Mouse (Mus musculus): ENCODE results near the gene Oscp1. TPM values are rescaled to one million over a fixed set of nuclear protein-coding genes. Genes with fewer than 3 reads are reported as not detected.

Gene Oscp1
- polyA plus RNA-seq, 1 experiment from 2014 or later: 13.6 TPM

DNA sequence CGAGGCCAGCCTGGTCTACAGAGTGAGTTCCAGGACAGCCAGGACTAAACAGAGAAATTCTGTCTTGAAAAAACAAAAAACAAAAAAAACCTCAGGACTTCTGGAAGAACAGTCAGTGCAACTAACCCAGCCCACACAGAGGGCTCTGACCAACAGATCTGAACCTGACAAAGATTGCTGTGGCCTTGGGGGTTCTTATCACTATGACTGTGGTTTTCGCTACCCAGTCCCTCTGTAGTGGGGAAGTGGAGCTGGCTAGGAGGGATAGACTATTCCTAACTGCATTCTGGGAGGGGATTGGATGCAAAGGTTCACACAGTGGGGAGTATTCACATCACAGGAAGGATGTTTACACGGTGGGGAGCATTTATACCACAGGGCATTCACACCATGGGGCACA is 29.3 kb upstream of the Oscp1 start:
- Histone ChIP-seq H3K4me1 (replicated peaks; ENCODE audit: insufficient read depth, low read length) (no peaks in the 10 kb centered on the region), H3K36me3 (ENCODE audit: insufficient read depth, low read length) (no peaks in the 10 kb centered on the region), H3K4me2 (ENCODE audit: low read length) (no peak overlapping the region), H3K4me3 (replicated peaks; ENCODE audit: low read depth, low read length) (no peak overlapping the region), H3K9me3 (replicated peaks; ENCODE audit: low read length) (no peaks in the 10 kb centered on the region), H3K27ac (no peak overlapping the region), H3K27me3 (ENCODE audit: insufficient read depth, low read length) (no peaks in the 10 kb centered on the region), H3K9ac (ENCODE audit: low read depth, low read length) (no peak overlapping the region)
- 58% methylated on average over 3 of the region's 3 CpGs for WGBS
- DNase-seq (ENCODE audit: low spot score) (no peak), ATAC-seq (replicated peaks; ENCODE audit: low FRiP score, low read depth) (no peak)
- no peak for TF ChIP-seq CTCF (IDR thresholded peaks at IDR 0.05; ENCODE audit: low read depth)

DNA sequence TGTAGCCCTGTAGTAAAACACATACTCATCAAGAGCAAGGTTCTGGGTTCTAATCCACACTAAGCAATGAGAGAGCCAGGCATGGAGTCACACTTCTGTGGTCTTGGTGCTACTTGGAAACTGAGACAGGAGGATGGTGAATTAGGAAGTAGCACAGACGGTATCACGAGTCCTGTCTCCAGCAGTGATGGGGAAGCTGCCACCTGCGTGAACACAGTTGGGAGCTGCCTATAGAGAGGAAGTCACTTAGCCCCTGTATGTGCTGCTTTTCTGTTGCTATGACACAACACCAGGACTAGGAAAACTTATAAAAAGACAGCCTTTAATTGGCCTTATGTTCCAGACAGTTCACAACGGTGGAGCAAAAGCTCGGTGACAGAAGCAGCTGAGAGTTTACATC is 27.7 kb upstream of the Oscp1 start:
- no peak for TF ChIP-seq CTCF (IDR thresholded peaks at IDR 0.05; ENCODE audit: low read depth)
- no peak for DNase-seq (ENCODE audit: low spot score)
- WGBS: 74% methylated on average over 5 of the region's 5 CpGs
- no peaks in the 10 kb centered on the region for H3K4me1 ChIP-seq (replicated peaks; ENCODE audit: insufficient read depth, low read length)
- no peaks in the 10 kb centered on the region for H3K27me3 ChIP-seq (ENCODE audit: insufficient read depth, low read length)
- no peak overlapping the region for H3K4me2 ChIP-seq (ENCODE audit: low read length)
- H3K9me3 ChIP-seq (replicated peaks; ENCODE audit: low read length): no peaks in the 10 kb centered on the region
- no peak overlapping the region for H3K27ac ChIP-seq
- H3K9ac ChIP-seq (ENCODE audit: low read depth, low read length): no peak overlapping the region
- no peaks in the 10 kb centered on the region for H3K36me3 ChIP-seq (ENCODE audit: insufficient read depth, low read length)
- H3K4me3 ChIP-seq (replicated peaks; ENCODE audit: low read depth, low read length): no peak overlapping the region
- no peak for ATAC-seq (replicated peaks; ENCODE audit: low FRiP score, low read depth)

DNA sequence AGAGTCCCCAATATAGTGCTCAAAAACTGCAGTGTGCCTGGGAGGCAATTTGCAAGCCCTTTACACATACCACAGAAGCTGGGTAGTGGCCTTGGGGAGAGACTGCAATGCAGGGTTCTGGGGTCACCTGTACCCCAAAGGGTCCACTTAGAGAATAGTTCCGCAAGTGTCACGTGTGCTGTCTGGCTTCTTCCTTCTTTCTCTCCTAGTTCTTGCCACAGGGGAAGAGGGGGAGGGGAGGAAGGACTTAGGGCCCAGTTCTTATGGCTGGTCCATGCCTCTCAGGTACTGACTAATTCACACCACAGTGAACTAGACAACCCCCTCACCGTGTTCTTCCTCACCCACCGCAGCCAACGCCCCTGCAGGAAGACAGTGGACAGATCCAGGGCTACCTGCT is 23.0 kb upstream of the Oscp1 start:
- Histone ChIP-seq H3K9me3 (replicated peaks; ENCODE audit: low read length) (no peaks in the 10 kb centered on the region), H3K4me2 (ENCODE audit: low read length) (no peak overlapping the region), H3K4me3 (replicated peaks; ENCODE audit: low read depth, low read length) (no peak overlapping the region), H3K9ac (ENCODE audit: low read depth, low read length) (no peak overlapping the region), H3K27ac (no peak overlapping the region), H3K36me3 (ENCODE audit: insufficient read depth, low read length) (no peaks in the 10 kb centered on the region), H3K4me1 (replicated peaks; ENCODE audit: insufficient read depth, low read length) (no peaks in the 10 kb centered on the region), H3K27me3 (ENCODE audit: insufficient read depth, low read length) (no peaks in the 10 kb centered on the region)
- TF ChIP-seq CTCF (IDR thresholded peaks at IDR 0.05; ENCODE audit: low read depth): no peak
- WGBS: 89% methylated on average over 5 of the region's 5 CpGs
- DNase-seq (ENCODE audit: low spot score): no peak
- ATAC-seq (replicated peaks; ENCODE audit: low FRiP score, low read depth): no peak

DNA sequence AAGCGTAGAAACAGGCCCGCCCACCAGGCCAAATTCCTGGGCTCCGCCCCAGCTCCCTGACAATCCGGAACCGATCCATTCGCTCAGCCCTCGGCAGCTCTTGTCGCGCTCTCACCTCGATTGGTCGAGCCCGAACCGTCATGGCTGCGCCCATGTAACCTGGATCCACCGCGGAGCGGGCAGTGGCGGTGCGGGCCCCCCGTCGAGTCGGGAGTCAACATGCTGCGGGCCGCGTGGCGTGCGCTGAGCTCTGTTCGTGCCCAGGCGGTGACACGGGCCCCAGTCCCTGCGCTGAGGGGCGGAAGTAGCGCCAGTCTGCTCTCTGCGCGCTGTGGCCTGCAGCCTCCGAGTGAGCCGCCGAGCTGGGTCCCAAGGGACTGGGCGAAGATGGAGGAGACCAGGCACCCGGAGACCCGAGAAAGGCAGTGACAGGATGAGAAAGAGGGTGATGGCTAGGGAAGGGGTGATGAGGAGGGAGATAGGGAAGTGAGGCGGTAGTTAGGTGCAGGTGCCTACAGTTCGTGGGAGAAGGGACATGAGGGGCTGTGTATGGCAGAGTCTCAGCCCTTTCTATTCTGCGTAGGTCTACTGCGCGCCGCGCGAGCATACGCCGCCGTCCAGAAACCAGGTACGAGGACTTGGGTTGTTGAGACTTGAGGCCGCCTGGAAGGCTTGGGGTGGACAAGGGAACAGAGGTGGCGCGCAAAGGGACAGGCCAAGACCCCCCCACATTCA is 11.3 kb upstream of the Oscp1 start, which contains the start of gene Mrps15:
Gene Mrps15 (plus strand): TSS at position 75 of the 735 bp plus-strand sequence.
- peak; percentile 93 for ATAC-seq (replicated peaks; ENCODE audit: low FRiP score, low read depth)
- 0 out of 2 replicates have a peak, but pooled peaks cover 9% of the 10 kb centered on the region for H3K4me1 ChIP-seq (replicated peaks; ENCODE audit: insufficient read depth, low read length)
- under 1% methylated on average over 56 of the region's 56 CpGs for WGBS

DNA sequence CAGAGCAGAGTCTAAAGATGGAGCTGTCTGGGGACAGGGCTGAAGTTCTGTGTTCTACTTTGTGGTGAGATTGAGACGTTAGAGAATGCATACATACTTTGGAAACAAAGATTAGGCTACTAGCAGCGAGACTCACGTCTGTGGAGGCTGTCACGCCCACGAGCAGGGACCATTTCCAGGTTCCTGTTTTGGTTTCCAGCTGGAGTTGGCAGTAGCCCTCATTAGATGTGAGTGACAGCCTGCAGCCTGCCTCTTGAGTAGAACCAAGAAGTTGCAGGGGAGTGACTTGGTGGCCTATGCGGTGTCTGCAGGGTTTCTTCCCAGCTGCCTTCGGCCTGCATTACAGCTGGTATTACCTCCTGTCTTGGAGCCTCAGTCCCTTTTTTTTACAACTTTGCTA is 6.7 kb upstream of the Oscp1 start:
- ATAC-seq (replicated peaks; ENCODE audit: low FRiP score, low read depth) (no peak), DNase-seq (ENCODE audit: low spot score) (no peak)
- no peak overlapping the region for H3K4me2 ChIP-seq (ENCODE audit: low read length)
- H3K4me1 ChIP-seq (replicated peaks; ENCODE audit: insufficient read depth, low read length): 0 out of 2 replicates have a peak, but pooled peaks cover 9% of the 10 kb centered on the region
- no peak overlapping the region for H3K4me3 ChIP-seq (replicated peaks; ENCODE audit: low read depth, low read length)
- TF ChIP-seq CTCF (IDR thresholded peaks at IDR 0.05; ENCODE audit: low read depth): no peak
- peaks cover 33% of the 10 kb centered on the region; the same call in 1 of the 2 replicates for H3K36me3 ChIP-seq (ENCODE audit: insufficient read depth, low read length)
- H3K9ac ChIP-seq (ENCODE audit: low read depth, low read length): no peak overlapping the region
- no peak overlapping the region for H3K27ac ChIP-seq
- no peaks in the 10 kb centered on the region for H3K9me3 ChIP-seq (replicated peaks; ENCODE audit: low read length)
- WGBS: 70% methylated on average over 7 of the region's 7 CpGs
- no peaks in the 10 kb centered on the region for H3K27me3 ChIP-seq (ENCODE audit: insufficient read depth, low read length)

More for the DNA sequence above, 11.3 kb upstream of the Oscp1 start, which contains the start of gene Mrps15:
- Histone ChIP-seq H3K36me3 (ENCODE audit: insufficient read depth, low read length) (peaks cover 13% of the 10 kb centered on the region; the same call in 1 of the 2 replicates), H3K9me3 (replicated peaks; ENCODE audit: low read length) (no peaks in the 10 kb centered on the region), H3K4me2 (ENCODE audit: low read length) (peak within 1 kb of the TSS; percentile 94), H3K4me3 (replicated peaks; ENCODE audit: low read depth, low read length) (peak within 1 kb of the TSS; percentile 97), H3K9ac (ENCODE audit: low read depth, low read length) (peak within 1 kb of the TSS; percentile 71), H3K27ac (peak within 1 kb of the TSS; percentile 72), H3K27me3 (ENCODE audit: insufficient read depth, low read length) (no peaks in the 10 kb centered on the region)
- TF ChIP-seq CTCF (IDR thresholded peaks at IDR 0.05; ENCODE audit: low read depth): no peak
- DNase-seq (ENCODE audit: low spot score): peak; percentile 96

DNA sequence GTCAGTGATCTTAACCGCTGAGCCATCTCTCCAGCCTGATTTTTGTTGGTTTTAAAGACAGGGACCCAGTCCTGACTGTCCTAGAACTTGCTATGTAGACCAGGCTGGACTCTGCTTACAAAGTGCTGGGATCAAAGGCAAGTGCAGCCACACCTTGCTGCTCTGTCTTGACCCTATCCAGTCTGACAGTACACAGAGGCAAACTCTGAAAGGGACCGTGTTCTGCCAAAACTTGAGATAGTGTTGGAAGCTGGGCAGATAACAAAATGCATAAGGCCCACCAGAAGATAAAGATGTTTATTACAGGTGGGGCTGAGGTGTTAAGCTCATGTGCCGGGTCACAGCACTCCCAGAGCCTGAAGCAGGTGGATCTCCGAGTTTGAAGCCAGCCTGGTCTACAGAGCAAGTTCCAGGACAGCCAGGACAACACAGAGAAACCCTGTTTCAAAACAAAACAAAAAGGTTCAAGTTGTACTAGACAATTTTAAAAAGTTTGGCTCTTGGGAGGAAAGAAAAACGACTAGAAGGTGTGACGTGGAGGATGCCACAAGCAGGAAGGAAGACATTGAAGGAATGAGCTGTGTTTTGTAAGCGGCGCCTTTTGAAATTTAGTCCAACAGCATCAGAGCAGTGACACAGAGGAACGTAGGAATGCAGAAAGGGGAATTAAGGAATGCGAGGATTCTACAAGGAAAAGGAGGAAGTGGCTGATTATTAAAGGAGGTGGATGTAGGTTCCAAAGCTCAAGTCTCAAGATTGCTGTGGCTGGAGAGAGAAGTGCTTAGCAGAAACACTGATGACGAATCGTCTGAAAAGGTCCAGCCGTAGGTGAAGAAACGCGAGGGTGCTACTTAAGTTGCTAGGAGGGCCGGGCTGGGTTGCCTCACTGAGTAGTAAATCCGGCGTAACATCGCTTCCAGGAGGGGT is 895 bp upstream of the Oscp1 start:
- no peak for TF ChIP-seq CTCF (IDR thresholded peaks at IDR 0.05; ENCODE audit: low read depth)
- 0 out of 2 replicates have a peak, but pooled peaks cover 21% of the 10 kb centered on the region for H3K36me3 ChIP-seq (ENCODE audit: insufficient read depth, low read length)
- H3K9ac ChIP-seq (ENCODE audit: low read depth, low read length): peak overlapping the region; percentile 57
- H3K27me3 ChIP-seq (ENCODE audit: insufficient read depth, low read length): no peaks in the 10 kb centered on the region
- H3K4me2 ChIP-seq (ENCODE audit: low read length): peak overlapping the region; percentile 87
- H3K4me3 ChIP-seq (replicated peaks; ENCODE audit: low read depth, low read length): peak overlapping the region; percentile 62
- DNase-seq (ENCODE audit: low spot score): peak; percentile 36
- WGBS: 14% methylated on average over 19 of the region's 19 CpGs
- H3K9me3 ChIP-seq (replicated peaks; ENCODE audit: low read length): no peaks in the 10 kb centered on the region
- H3K27ac ChIP-seq: no peak overlapping the region
- H3K4me1 ChIP-seq (replicated peaks; ENCODE audit: insufficient read depth, low read length): peaks cover 6% of the 10 kb centered on the region; the same call in 1 of the 2 replicates
- 0 out of 2 replicates have a peak, but pooled peaks have one; percentile 5 for ATAC-seq (replicated peaks; ENCODE audit: low FRiP score, low read depth)

Measured in kidney, postnatal 0 days (tissue).